Mouse (Mus musculus) adrenal gland, adult 10 weeks (tissue): Measurements from ENCODE around the gene Gm3383. TPM values are rescaled to one million over a fixed set of nuclear protein-coding genes. Genes with fewer than 3 reads are reported as not detected.

Source experiments
- polyA plus RNA-seq: library from polyadenylated mRNA; stranded (reverse); fragments of 350-450 nt; fragmentation: Illumina TruSeq; extraction: RNeasy Lipid Tissue Mini Kit (QIAGEN cat#74804); gene quantifications from one replicate; pipeline ENCODE4 v1.2.3, GENCODE M21; 2014; ENCODE audit warnings: low read depth, low replicate concordance

Gene Gm3383
- not detected for polyA plus RNA-seq

DNA sequence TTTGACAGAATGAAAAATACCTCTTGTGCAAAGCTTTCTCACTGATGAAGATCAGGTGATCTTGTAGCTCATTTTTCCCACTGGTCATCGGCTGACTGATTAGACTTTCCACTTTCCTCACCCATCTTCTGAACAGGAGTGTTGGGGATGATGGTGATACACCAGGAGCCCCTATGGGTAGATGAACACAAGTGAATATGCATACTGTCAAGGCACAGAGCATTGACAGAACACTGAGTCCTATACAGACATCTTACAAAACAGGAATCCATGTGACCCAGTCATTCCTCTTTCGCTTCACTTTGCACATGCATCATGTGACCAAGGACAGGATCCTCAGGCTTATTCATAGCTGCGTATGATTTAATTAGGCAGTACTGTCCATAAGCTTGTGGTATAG is at the start of gene Gm3383:
TSS of gene Gm3383 (minus strand) at position 101 of the 400 bp plus-strand sequence.

GRCm38 (mm10) chr14:5830229-5830628 is 22.4 kb upstream of the Gm3383 start, which contains the start of gene Gm3424:
Gm3424 (minus strand) TSS chr14:5830329.

GRCm38 (mm10) chr14:5741477-5741876 is 66.3 kb downstream of the Gm3383 start, which contains the start of gene Gm3373:
Gm3373 (minus strand) TSS chr14:5741577.

GRCm38 (mm10) chr14:5687357-5687756 is 120.4 kb downstream of the Gm3383 start, which contains the start of gene Gm9603:
Gm9603 (minus strand) TSS chr14:5687457.

GRCm38 (mm10) chr14:5632928-5633327 is 174.9 kb downstream of the Gm3383 start, which contains the start of gene Gm8265:
Gm8265 (minus strand) TSS chr14:5633028.

Other genes with a start within 250 kb of the Gm3383 start
- gene Gm8265, start 175.0 kb downstream of the Gm3383 start, polyA plus RNA-seq: not detected
- gene Gm9603, start 120.5 kb downstream of the Gm3383 start, polyA plus RNA-seq: not detected
- gene Gm3373, start 66.4 kb downstream of the Gm3383 start, polyA plus RNA-seq: not detected
- not detected for gene Gm3424, start 22.3 kb upstream of the Gm3383 start, polyA plus RNA-seq
- gene Gm8237, start 72.4 kb upstream of the Gm3383 start, polyA plus RNA-seq: not detected
- gene Gm3248, start 153.8 kb upstream of the Gm3383 start, polyA plus RNA-seq: 0.76 TPM
- not detected for gene Gm3453, start 171.2 kb upstream of the Gm3383 start, polyA plus RNA-seq